Mouse (Mus musculus) hindbrain, embryonic 11.5 days (tissue): Measurements from ENCODE around the gene Rab31. TPM values are rescaled to one million over a fixed set of nuclear protein-coding genes. Genes with fewer than 3 reads are reported as not detected.

Experiments
- ATAC-seq: fragments of 200-750 bp; cut with Nextera tagmentation; 2 replicates; pipeline ENCODE4 v1.8.0; 2017; ENCODE audit warnings: mild to moderate bottlenecking, moderate TSS enrichment, moderate library complexity; ENCODE audit not compliant: low FRiP score
- DNase-seq: peaks from one replicate; pipeline ENCODE4 v3.0.0-alpha.2; 2015; ENCODE audit warnings: low spot score
- H3K27ac ChIP-seq: fragments of 300-500 bp; sonication (generic); 2 replicates; pipeline ENCODE4 v1.5.1; 2014; ENCODE audit warnings: mild to moderate bottlenecking, low read depth, low read length
- H3K27me3 ChIP-seq: fragments of 300-500 bp; sonication (generic); 2 replicates; pipeline ENCODE4 v1.6.1; 2014; ENCODE audit warnings: mild to moderate bottlenecking, low read length, moderate library complexity, mixed read lengths; ENCODE audit not compliant: control insufficient read depth, insufficient read depth
- H3K36me3 ChIP-seq: fragments of 300-500 bp; sonication (generic); 2 replicates; pipeline ENCODE4 v1.6.1; 2014; ENCODE audit warnings: mild to moderate bottlenecking, low read length, moderate library complexity, mixed read lengths; ENCODE audit not compliant: control insufficient read depth, insufficient read depth
- H3K4me1 ChIP-seq: fragments of 300-500 bp; sonication (generic); replicated peaks from 2 replicates; pipeline ENCODE4 v1.6.1; 2014; ENCODE audit warnings: low read length, mixed read lengths; ENCODE audit not compliant: control insufficient read depth, insufficient read depth
- H3K4me2 ChIP-seq: fragments of 300-500 bp; sonication (generic); replicated peaks from 2 replicates; pipeline ENCODE4 v1.6.1; 2014; ENCODE audit warnings: mild to moderate bottlenecking, low read depth, low read length
- H3K4me3 ChIP-seq: fragments of 300-500 bp; sonication (generic); 2 replicates; pipeline ENCODE4 v1.5.1; 2014; ENCODE audit warnings: low read depth, low read length
- H3K9ac ChIP-seq: fragments of 300-500 bp; sonication (generic); 2 replicates; pipeline ENCODE4 v1.6.1; 2014; ENCODE audit warnings: low read depth, low read length
- H3K9me3 ChIP-seq: fragments of 300-500 bp; sonication (generic); 2 replicates; pipeline ENCODE4 v1.6.1; 2016; ENCODE audit warnings: low read length; ENCODE audit not compliant: control insufficient read depth
- WGBS: fragments of 180-500 bp; shearing (Covaris S2); extraction: QIAGEN DNeasy Blood & Tissue Kit; methylation state at CpG from one replicate; pipeline ENCODE4 v1.1.7; 2014; 5-methylcytosine and 5-hydroxymethylcytosine counted together
- polyA plus RNA-seq: library from polyadenylated mRNA; unstranded; fragments of >200 nt; fragmentation: Nextera tagmentation; extraction: Ambion mirVana; gene quantifications from 2 replicates; pipeline ENCODE4 v1.2.1, GENCODE M21; 2014

Rab31 gene
- polyA plus RNA-seq, 1 experiment from 2014 or later, result 74.8 TPM

GRCm38 (mm10) chr17:65739874-65740725 is 32.5 kb downstream of the Rab31 start:
- H3K27ac ChIP-seq, result no peak overlapping the region
- no peaks in the 10 kb centered on the region for H3K9me3 ChIP-seq
- ATAC-seq (no peak), DNase-seq (no peak)
- no peaks in the 10 kb centered on the region for H3K36me3 ChIP-seq
- H3K4me1 ChIP-seq, result no peaks in the 10 kb centered on the region
- H3K4me3 ChIP-seq, result no peak overlapping the region
- H3K4me2 ChIP-seq, result no peak overlapping the region
- 84% methylated on average over 15 of the region's 15 CpGs for WGBS
- H3K9ac ChIP-seq, result no peak overlapping the region
- H3K27me3 ChIP-seq, result no peaks in the 10 kb centered on the region

GRCm38 (mm10) chr17:65737622-65738021 is 34.9 kb downstream of the Rab31 start:
- ATAC-seq (no peak), DNase-seq (no peak)
- Histone ChIP-seq H3K9me3 (no peaks in the 10 kb centered on the region), H3K4me2 (no peak overlapping the region), H3K9ac (no peak overlapping the region), H3K4me1 (no peaks in the 10 kb centered on the region), H3K27me3 (no peaks in the 10 kb centered on the region), H3K36me3 (no peaks in the 10 kb centered on the region), H3K4me3 (no peak overlapping the region), H3K27ac (no peak overlapping the region; the same call in 1 of the 2 replicates)
- WGBS, result 84% methylated on average over 6 of the region's 6 CpGs

- Histone ChIP-seq H3K36me3 (no peaks in the 10 kb centered on the region), H3K27me3 (no peaks in the 10 kb centered on the region), H3K4me2 (no peak overlapping the region), H3K9ac (no peak overlapping the region), H3K4me1 (no peaks in the 10 kb centered on the region), H3K9me3 (no peaks in the 10 kb centered on the region), H3K4me3 (no peak overlapping the region), H3K27ac (no peak overlapping the region)
- ATAC-seq (no peak), DNase-seq (no peak)
- 90% methylated on average over 5 of the region's 5 CpGs for WGBS
Measured at GRCm38 (mm10) chr17:65737175-65737574, 35.4 kb downstream of the Rab31 start.

- Histone ChIP-seq H3K27ac (no peak overlapping the region), H3K27me3 (no peaks in the 10 kb centered on the region), H3K4me1 (no peaks in the 10 kb centered on the region), H3K9ac (no peak overlapping the region), H3K4me2 (no peak overlapping the region), H3K9me3 (no peaks in the 10 kb centered on the region), H3K4me3 (no peak overlapping the region), H3K36me3 (no peaks in the 10 kb centered on the region)
- no peak for ATAC-seq
- no peak for DNase-seq
- WGBS, result 92% methylated on average over 2 of the region's 2 CpGs
Measured at GRCm38 (mm10) chr17:65735088-65735487, 37.5 kb downstream of the Rab31 start.

- Histone ChIP-seq H3K4me2 (no peak overlapping the region), H3K36me3 (no peaks in the 10 kb centered on the region), H3K9ac (no peak overlapping the region), H3K4me1 (no peaks in the 10 kb centered on the region), H3K4me3 (no peak overlapping the region), H3K9me3 (no peaks in the 10 kb centered on the region), H3K27me3 (no peaks in the 10 kb centered on the region), H3K27ac (no peak overlapping the region)
- ATAC-seq (no peak), DNase-seq (no peak)
- WGBS, result 87% methylated on average over 4 of the region's 4 CpGs
Measured at GRCm38 (mm10) chr17:65732666-65733065, 39.9 kb downstream of the Rab31 start.

- Histone ChIP-seq H3K4me2 (no peak overlapping the region), H3K9me3 (no peaks in the 10 kb centered on the region), H3K27ac (no peak overlapping the region), H3K27me3 (no peaks in the 10 kb centered on the region), H3K4me3 (no peak overlapping the region), H3K9ac (no peak overlapping the region), H3K4me1 (no peaks in the 10 kb centered on the region), H3K36me3 (no peaks in the 10 kb centered on the region)
- 91% methylated on average over 9 of the region's 9 CpGs for WGBS
- DNase-seq (no peak), ATAC-seq (no peak)
Measured at GRCm38 (mm10) chr17:65731710-65732109, 40.8 kb downstream of the Rab31 start.

GRCm38 (mm10) chr17:65729945-65730741 is 42.4 kb downstream of the Rab31 start:
- no peak overlapping the region for H3K27ac ChIP-seq
- 73% methylated on average over 16 of the region's 16 CpGs for WGBS
- no peak overlapping the region for H3K4me3 ChIP-seq
- H3K4me1 ChIP-seq, result no peaks in the 10 kb centered on the region
- ATAC-seq (no peak), DNase-seq (no peak)
- no peak overlapping the region for H3K9ac ChIP-seq
- no peaks in the 10 kb centered on the region for H3K36me3 ChIP-seq
- no peaks in the 10 kb centered on the region for H3K9me3 ChIP-seq
- no peak overlapping the region for H3K4me2 ChIP-seq
- no peaks in the 10 kb centered on the region for H3K27me3 ChIP-seq

- Histone ChIP-seq H3K27ac (no peak overlapping the region), H3K4me1 (no peaks in the 10 kb centered on the region)
- no peak for DNase-seq
Measured at GRCm38 (mm10) chr17:65726755-65727154, 45.8 kb downstream of the Rab31 start.

More at GRCm38 (mm10) chr17:65726755-65727154, 45.8 kb downstream of the Rab31 start:
- Histone ChIP-seq H3K9me3 (no peaks in the 10 kb centered on the region), H3K9ac (no peak overlapping the region), H3K36me3 (no peaks in the 10 kb centered on the region), H3K4me3 (no peak overlapping the region), H3K4me2 (no peak overlapping the region), H3K27me3 (no peaks in the 10 kb centered on the region)
- ATAC-seq, result no peak
- 86% methylated on average over 5 of the region's 5 CpGs for WGBS
